Mouse (Mus musculus) liver, postnatal 0 days (tissue): ENCODE measurements around the gene Myt1l. TPM values are rescaled to one million over a fixed set of nuclear protein-coding genes. Genes with fewer than 3 reads are reported as not detected.

Experiments
- ATAC-seq: fragments of 200-750 bp; cut with Nextera tagmentation; 2 replicates; pipeline ENCODE4 v1.8.0; 2017; ENCODE audit warnings: mild to moderate bottlenecking, moderate library complexity
- DNase-seq: peaks from one replicate; pipeline ENCODE4 v3.0.0-alpha.2; 2016
- H3K27ac ChIP-seq: fragments of 300-500 bp; sonication (generic); 2 replicates; pipeline ENCODE4 v1.5.1; 2014; ENCODE audit warnings: antibody characterized with exemption, moderate library complexity, mild to moderate bottlenecking, low read depth
- H3K27me3 ChIP-seq: fragments of 300-500 bp; sonication (generic); 2 replicates; pipeline ENCODE4 v1.6.1; 2014; ENCODE audit warnings: low read length, control low read depth, mixed read lengths; ENCODE audit not compliant: insufficient read depth
- H3K36me3 ChIP-seq: fragments of 300-500 bp; sonication (generic); replicated peaks from 2 replicates; pipeline ENCODE4 v1.6.1; 2014; ENCODE audit warnings: mild to moderate bottlenecking, control low read depth, low read length, moderate library complexity, mixed read lengths; ENCODE audit not compliant: insufficient read depth
- H3K4me1 ChIP-seq: fragments of 300-500 bp; sonication (generic); 2 replicates; pipeline ENCODE4 v1.6.1; 2014; ENCODE audit warnings: antibody characterized with exemption, mild to moderate bottlenecking, control low read depth; ENCODE audit not compliant: insufficient read depth
- H3K4me2 ChIP-seq: fragments of 300-500 bp; sonication (generic); 2 replicates; pipeline ENCODE4 v1.6.1; 2014; ENCODE audit warnings: low read depth, mild to moderate bottlenecking, low read length, moderate library complexity, mixed read lengths
- H3K4me3 ChIP-seq: fragments of 300-500 bp; sonication (generic); 2 replicates; pipeline ENCODE4 v1.5.1; 2014; ENCODE audit warnings: low read depth, low read length
- H3K9ac ChIP-seq: fragments of 300-500 bp; sonication (generic); replicated peaks from 2 replicates; pipeline ENCODE4 v1.6.1; 2014; ENCODE audit warnings: mild to moderate bottlenecking, moderate library complexity
- H3K9me3 ChIP-seq: fragments of 300-500 bp; sonication (generic); 2 replicates; pipeline ENCODE4 v1.6.1; 2016; ENCODE audit warnings: mild to moderate bottlenecking, control low read depth, low read length, mixed read lengths
- CTCF ChIP-seq: sonication (generic); IDR thresholded peaks from 2 replicates; pipeline ENCODE4 v1.5.1; 2016; ENCODE audit warnings: antibody characterized with exemption, low read depth
- EP300 ChIP-seq: IDR thresholded peaks from 2 replicates; pipeline ENCODE4 v1.6.1; 2016; ENCODE audit warnings: antibody characterized with exemption, low read depth, mild to moderate bottlenecking
- WGBS: fragments of 180-500 bp; shearing (Covaris S2); extraction: QIAGEN DNeasy Blood & Tissue Kit; methylation state at CpG from one replicate; pipeline ENCODE4 v1.1.7; 2014; ENCODE audit not compliant: insufficient replicate concordance; 5-methylcytosine and 5-hydroxymethylcytosine counted together
- polyA plus RNA-seq: library from polyadenylated mRNA; unstranded; fragments of >200 nt; fragmentation: Nextera tagmentation; extraction: Ambion mirVana; gene quantifications from 2 replicates; pipeline ENCODE4 v1.2.1, GENCODE M21; 2015

Gene Myt1l
- polyA plus RNA-seq, 1 experiment from 2014 or later, result not detected

DNA sequence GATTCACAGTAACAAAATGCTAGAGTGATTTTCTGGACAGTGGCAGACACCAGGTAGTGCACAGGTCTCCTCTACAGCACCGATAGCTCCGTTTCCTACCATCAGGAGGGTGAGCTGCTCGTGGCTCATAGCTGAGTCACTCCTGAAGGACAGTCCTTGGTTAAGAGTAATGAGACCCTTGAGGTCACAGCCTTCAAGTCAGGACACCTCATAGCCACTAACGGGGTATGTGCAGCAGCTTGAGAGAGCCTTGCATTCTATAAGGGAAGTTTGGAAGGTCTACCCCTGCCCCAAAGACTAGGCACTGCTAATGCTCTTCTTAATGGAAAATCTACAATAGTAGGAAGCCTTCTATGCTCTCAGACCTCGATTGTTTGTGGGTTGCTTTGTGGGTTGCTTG is 163.4 kb downstream of the Myt1l start:
- H3K27ac ChIP-seq, result no peak overlapping the region
- no peaks in the 10 kb centered on the region for H3K4me1 ChIP-seq
- no peaks in the 10 kb centered on the region for H3K9me3 ChIP-seq
- 62% methylated on average over 5 of the region's 5 CpGs for WGBS
- DNase-seq, result no peak
- TF ChIP-seq CTCF (no peak), EP300 (no peak)
- H3K27me3 ChIP-seq, result no peaks in the 10 kb centered on the region
- H3K4me2 ChIP-seq, result no peak overlapping the region
- H3K9ac ChIP-seq, result no peak overlapping the region
- H3K36me3 ChIP-seq, result no peaks in the 10 kb centered on the region
- no peak overlapping the region for H3K4me3 ChIP-seq
- ATAC-seq, result no peak

DNA sequence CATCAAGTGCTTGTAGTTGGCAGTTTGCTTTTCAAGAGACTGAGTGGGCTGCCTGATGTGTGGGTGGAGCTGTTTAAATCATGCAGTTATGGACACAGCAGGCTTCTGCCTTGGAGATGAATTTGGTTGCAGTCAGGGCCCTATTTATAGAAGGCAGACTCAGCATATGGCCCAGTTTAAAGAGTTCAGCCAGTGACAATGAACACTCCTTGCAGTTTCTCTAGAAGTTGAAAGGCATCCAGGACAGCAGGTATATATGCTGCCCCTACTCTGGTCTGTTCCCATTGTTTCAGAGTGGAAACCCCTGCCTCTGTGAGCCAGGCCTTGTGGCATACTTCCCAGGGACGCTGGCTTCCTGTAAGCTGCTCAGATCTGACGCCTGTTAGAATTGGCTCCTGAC is 167.0 kb downstream of the Myt1l start:
- H3K9me3 ChIP-seq, result no peaks in the 10 kb centered on the region
- WGBS, result 24% methylated on average over 2 of the region's 2 CpGs
- DNase-seq, result no peak
- no peak overlapping the region for H3K4me3 ChIP-seq
- no peaks in the 10 kb centered on the region for H3K4me1 ChIP-seq
- no peak for ATAC-seq
- H3K36me3 ChIP-seq, result no peaks in the 10 kb centered on the region
- TF ChIP-seq EP300, result no peak
- no peak for TF ChIP-seq CTCF
- no peak overlapping the region for H3K9ac ChIP-seq
- H3K27me3 ChIP-seq, result no peaks in the 10 kb centered on the region
- H3K4me2 ChIP-seq, result no peak overlapping the region
- no peak overlapping the region for H3K27ac ChIP-seq

DNA sequence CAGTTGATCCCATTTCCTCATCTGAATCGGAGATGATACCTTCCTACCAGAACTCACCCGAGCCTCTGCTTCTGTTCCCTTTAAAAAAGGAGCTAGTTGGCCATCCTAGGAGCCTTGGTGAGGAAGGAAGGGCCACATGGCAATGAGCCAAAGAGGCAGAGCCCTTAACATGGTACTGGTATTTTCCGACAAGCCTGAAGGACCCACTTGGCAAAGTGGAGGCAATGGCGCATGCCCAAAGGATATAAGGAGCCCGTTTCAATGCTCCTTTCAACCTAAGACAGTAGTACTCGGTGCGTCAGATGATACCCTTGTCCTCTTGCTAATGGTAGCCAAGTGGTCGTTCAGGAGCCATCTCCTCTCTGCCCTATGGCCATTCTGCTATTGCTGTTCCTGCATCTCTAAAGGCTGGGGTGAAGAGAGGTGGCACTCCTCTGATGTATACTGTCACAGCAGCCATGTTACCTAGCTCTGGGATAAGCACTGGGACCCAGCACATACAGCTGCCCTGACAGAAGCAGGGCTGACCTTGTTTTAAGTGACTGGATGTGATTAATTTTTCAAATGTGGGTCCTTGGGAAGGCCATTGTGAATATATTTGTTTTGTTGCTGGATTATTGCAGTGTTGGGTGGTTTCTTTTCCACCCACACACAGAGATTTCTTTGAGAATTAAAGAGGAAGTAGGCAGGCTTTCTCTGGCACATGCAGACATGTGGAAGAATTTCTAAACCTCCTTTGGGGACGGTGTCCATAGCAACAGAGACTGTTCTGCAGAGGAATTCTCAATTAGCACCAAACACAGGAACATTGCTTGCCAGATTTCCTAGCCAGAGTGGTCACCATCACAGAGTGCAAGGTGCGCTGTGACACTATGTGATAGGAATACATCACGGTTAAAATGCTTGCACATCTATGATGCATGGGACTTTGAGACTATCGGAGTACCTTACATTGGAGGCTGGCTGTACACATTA is 169.6 kb downstream of the Myt1l start:
- H3K4me2 ChIP-seq, result no peak overlapping the region
- TF ChIP-seq EP300 (no peak), CTCF (no peak)
- DNase-seq (no peak), ATAC-seq (no peak)
- no peak overlapping the region for H3K27ac ChIP-seq
- no peaks in the 10 kb centered on the region for H3K4me1 ChIP-seq
- WGBS, result 73% methylated on average over 12 of the region's 12 CpGs
- H3K27me3 ChIP-seq, result no peaks in the 10 kb centered on the region
- no peak overlapping the region for H3K9ac ChIP-seq
- H3K4me3 ChIP-seq, result no peak overlapping the region
- no peaks in the 10 kb centered on the region for H3K9me3 ChIP-seq
- no peaks in the 10 kb centered on the region for H3K36me3 ChIP-seq

DNA sequence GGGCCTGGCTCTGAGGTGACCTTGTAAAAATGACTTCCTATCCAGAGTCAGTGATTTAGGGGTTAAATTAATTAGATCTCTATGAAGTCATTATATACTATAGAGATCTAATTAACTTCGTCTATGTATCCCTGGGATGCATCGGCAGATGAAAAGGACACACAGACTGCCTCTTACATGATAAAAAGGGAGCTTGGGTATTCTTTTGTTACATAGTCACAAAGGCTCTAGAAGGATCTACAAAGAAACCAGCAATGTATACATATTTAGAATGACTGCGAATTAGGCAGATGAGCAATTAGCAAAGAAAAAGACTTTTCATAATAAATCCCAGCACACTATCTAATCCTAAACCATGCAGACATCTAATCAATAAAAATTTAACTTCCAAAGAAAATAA is 170.4 kb downstream of the Myt1l start:
- Histone ChIP-seq H3K9me3 (no peaks in the 10 kb centered on the region), H3K9ac (no peak overlapping the region), H3K27ac (no peak overlapping the region), H3K27me3 (no peaks in the 10 kb centered on the region), H3K4me3 (no peak overlapping the region), H3K4me2 (no peak overlapping the region), H3K36me3 (no peaks in the 10 kb centered on the region), H3K4me1 (no peaks in the 10 kb centered on the region)
- ATAC-seq (no peak), DNase-seq (no peak)
- TF ChIP-seq EP300, result no peak
- WGBS, result 79% methylated on average over 3 of the region's 3 CpGs

DNA sequence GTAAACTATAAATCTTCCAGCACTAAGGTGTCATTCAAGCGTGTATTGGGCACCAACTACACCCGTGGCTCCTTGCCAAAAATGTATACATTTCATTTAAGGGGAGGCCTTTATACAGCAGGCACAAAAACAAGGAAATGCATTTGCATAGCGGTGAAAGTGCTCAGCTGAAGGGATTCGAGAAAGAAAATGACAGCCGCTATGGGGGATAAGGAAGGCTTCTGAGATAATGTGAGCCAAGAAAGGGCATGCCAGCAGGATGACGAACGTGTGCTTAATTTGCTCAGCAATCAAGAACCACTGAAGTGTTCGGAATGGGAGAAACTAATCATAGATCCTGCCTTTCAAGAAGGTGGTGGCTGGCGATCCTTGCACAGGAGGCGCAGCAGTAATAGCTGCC is 170.8 kb downstream of the Myt1l start:
- DNase-seq, result no peak
- Histone ChIP-seq H3K36me3 (no peaks in the 10 kb centered on the region), H3K9me3 (no peaks in the 10 kb centered on the region), H3K27me3 (no peaks in the 10 kb centered on the region), H3K27ac (no peak overlapping the region), H3K4me3 (no peak overlapping the region), H3K9ac (no peak overlapping the region), H3K4me1 (no peaks in the 10 kb centered on the region), H3K4me2 (no peak overlapping the region)
- ATAC-seq, result no peak
- WGBS, result 60% methylated on average over 10 of the region's 10 CpGs
- TF ChIP-seq CTCF, result no peak
- TF ChIP-seq EP300, result no peak

DNA sequence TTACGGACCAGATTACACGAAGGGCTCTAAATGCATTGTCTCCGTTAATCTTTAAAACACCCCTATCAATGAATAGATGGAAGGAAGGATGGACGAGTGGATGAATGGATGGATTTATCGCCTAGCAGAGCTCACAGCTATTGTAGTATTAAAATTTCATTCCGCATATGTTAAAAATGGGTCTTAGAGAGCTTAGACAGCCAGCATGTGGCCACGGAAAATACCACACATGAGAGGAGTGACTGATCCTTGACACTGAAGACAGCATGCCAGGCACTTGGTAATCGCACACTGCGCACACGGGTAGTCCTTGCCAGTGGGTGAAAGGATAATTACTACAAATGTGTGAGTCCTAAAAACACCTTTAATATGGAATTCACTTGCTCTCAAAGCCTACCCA is 171.2 kb downstream of the Myt1l start:
- TF ChIP-seq EP300 (no peak), CTCF (no peak)
- H3K4me1 ChIP-seq, result no peaks in the 10 kb centered on the region
- DNase-seq (no peak), ATAC-seq (no peak)
- H3K27me3 ChIP-seq, result no peaks in the 10 kb centered on the region
- H3K9ac ChIP-seq, result no peak overlapping the region
- H3K36me3 ChIP-seq, result no peaks in the 10 kb centered on the region
- H3K9me3 ChIP-seq, result no peaks in the 10 kb centered on the region
- H3K27ac ChIP-seq, result no peak overlapping the region
- WGBS, result 75% methylated on average over 10 of the region's 10 CpGs
- H3K4me3 ChIP-seq, result no peak overlapping the region
- no peak overlapping the region for H3K4me2 ChIP-seq
